Mouse (Mus musculus) right cerebral cortex, postnatal 14 days (tissue): Measurements from ENCODE around the gene Cox8a.
A peak's percentile ranks its signal among the peaks of the same experiment; 100 is the strongest.

Source experiments
- DNase-seq: peaks from one replicate; pipeline ENCODE4 v3.0.0; 2022

The Cox8a gene

GRCm38 (mm10) chr19:7217162-7217925 lies at the start of gene Cox8a:
Gene Cox8a (minus strand): TSS chr19:7217616.
- peak; percentile 92 for DNase-seq

GRCm38 (mm10) chr19:7266421-7266831 lies 49.0 kb upstream of the Cox8a start:
- DNase-seq: no peak

- no peak for DNase-seq
Measured at GRCm38 (mm10) chr19:7265478-7266191, 48.2 kb upstream of the Cox8a start.

- DNase-seq: peak; percentile 40
Measured at GRCm38 (mm10) chr19:7264766-7265331, 47.4 kb upstream of the Cox8a start.

GRCm38 (mm10) chr19:7264088-7264765 lies 46.8 kb upstream of the Cox8a start:
- DNase-seq: peak; percentile 85

GRCm38 (mm10) chr19:7262592-7262991 lies 45.2 kb upstream of the Cox8a start:
- no peak for DNase-seq

GRCm38 (mm10) chr19:7261964-7262363 lies 44.5 kb upstream of the Cox8a start:
- DNase-seq: no peak

- DNase-seq: no peak
Measured at GRCm38 (mm10) chr19:7261476-7261875, 44.1 kb upstream of the Cox8a start.

GRCm38 (mm10) chr19:7257881-7258280 lies 40.5 kb upstream of the Cox8a start:
- no peak for DNase-seq

- no peak for DNase-seq
Measured at GRCm38 (mm10) chr19:7246021-7246420, 28.6 kb upstream of the Cox8a start.

- DNase-seq: peak; percentile 95
Measured at GRCm38 (mm10) chr19:7240782-7241690, 23.6 kb upstream of the Cox8a start, which contains the start of gene Naa40. Gene Naa40 (minus strand): TSS chr19:7241183.

GRCm38 (mm10) chr19:7240291-7240690 lies 22.9 kb upstream of the Cox8a start:
- DNase-seq: no peak

- DNase-seq: no peak
Measured at GRCm38 (mm10) chr19:7239574-7239973, 22.2 kb upstream of the Cox8a start.

- DNase-seq: no peak
Measured at GRCm38 (mm10) chr19:7236742-7237141, 19.3 kb upstream of the Cox8a start.

GRCm38 (mm10) chr19:7236011-7236410 lies 18.6 kb upstream of the Cox8a start:
- DNase-seq: no peak

- no peak for DNase-seq
Measured at GRCm38 (mm10) chr19:7235461-7235860, 18.0 kb upstream of the Cox8a start.

- peak; percentile 75 for DNase-seq
Measured at GRCm38 (mm10) chr19:7234537-7235221, 17.3 kb upstream of the Cox8a start.

GRCm38 (mm10) chr19:7226511-7226914 lies 9.1 kb upstream of the Cox8a start:
- DNase-seq: no peak

- DNase-seq: no peak
Measured at GRCm38 (mm10) chr19:7225096-7225690, 7.8 kb upstream of the Cox8a start.

- DNase-seq: no peak
Measured at GRCm38 (mm10) chr19:7224253-7224652, 6.8 kb upstream of the Cox8a start.

- DNase-seq: no peak
Measured at GRCm38 (mm10) chr19:7223488-7223887, 6.1 kb upstream of the Cox8a start.
